Mouse (Mus musculus): ENCODE measurements around the gene Nphs1. TPM values are rescaled to one million over a fixed set of nuclear protein-coding genes. Genes with fewer than 3 reads are reported as not detected.

The Nphs1 gene
- total RNA-seq, 2 experiments from 2014 or later: 0.26 to 0.32 TPM

GRCm38 (mm10) chr7:30526981-30527380 lies 68.9 kb downstream of the Nphs1 start:
- DNase-seq (ENCODE audit: extremely low spot score in 1 of 2, low spot score in 2 of 2): no peak
- intact Hi-C loops (cut with DNase I): no loop called here

- DNase-seq (ENCODE audit: extremely low spot score in 1 of 2, low spot score in 2 of 2): no peak
- intact Hi-C loops (cut with DNase I): loop anchor here (5.0 kb wide), 2 partner anchors 44 to 84 kb away; partner anchors contain the start of gene Aplp1
These were observed 73.2 kb downstream of the Nphs1 start for GRCm38 (mm10) chr7:30531291-30531815.

- intact Hi-C loops (cut with DNase I): loop anchor here (5.0 kb wide), 2 partner anchors 46 to 86 kb away; partner anchors contain the start of gene Aplp1
- peak in 1 of 2 experiments; percentile 73 for DNase-seq (ENCODE audit: extremely low spot score in 1 of 2, low spot score in 2 of 2)
These were observed 74.8 kb downstream of the Nphs1 start for GRCm38 (mm10) chr7:30532931-30533330.

GRCm38 (mm10) chr7:30533941-30534632 lies 76.0 kb downstream of the Nphs1 start:
- intact Hi-C loops (cut with DNase I): loop anchor here (5.0 kb wide), 2 partner anchors 47 to 87 kb away; partner anchors contain the start of gene Aplp1
- DNase-seq (ENCODE audit: extremely low spot score in 1 of 2, low spot score in 2 of 2): peak in 1 of 2 experiments; percentile 65

GRCm38 (mm10) chr7:30534633-30535577 lies 76.8 kb downstream of the Nphs1 start, which contains the start of gene Arhgap33:
Arhgap33 (minus strand) TSS chr7:30535060.
- DNase-seq (ENCODE audit: extremely low spot score in 1 of 2, low spot score in 2 of 2): peak; percentile 95 to 98
- intact Hi-C loops (cut with DNase I): loop anchor here (5.0 kb wide), 2 partner anchors 48 to 88 kb away; partner anchors contain the start of gene Aplp1

Other genes starting within 250 kb of the Nphs1 start
- 10 to 100 TPM; 72.1 to 73.3 TPM for gene Polr2i, start 226.4 kb upstream of the Nphs1 start, total RNA-seq (2021)
- 100 to 1,000 TPM; 176 to 206 TPM for gene Tbcb, start 226.0 kb upstream of the Nphs1 start, total RNA-seq (2021)
- not detected for gene Ovol3, start 222.6 kb upstream of the Nphs1 start, total RNA-seq (2021)
- under 1 TPM in 1 of 2 experiments, not detected in 1; 0.51 TPM for gene Thap8, start 178.2 kb upstream of the Nphs1 start, total RNA-seq (2021)
- gene Wdr62, start 177.9 kb upstream of the Nphs1 start, total RNA-seq (2021): 1 to 10 TPM; 2.5 to 3.5 TPM
- 100 to 1,000 TPM; 495 to 497 TPM for gene Clip3, start 166.6 kb upstream of the Nphs1 start, total RNA-seq (2021)
- gene Alkbh6, start 149.6 kb upstream of the Nphs1 start, total RNA-seq (2021): 10 to 100 TPM; 45.9 to 47.5 TPM
- 1 to 10 TPM; 5.4 to 7.5 TPM for gene Syne4, start 143.5 kb upstream of the Nphs1 start, total RNA-seq (2021)
- under 1 TPM; 0.45 to 0.67 TPM for gene E130208F15Rik, start 136.6 kb upstream of the Nphs1 start, total RNA-seq (2021)
- 1 to 10 TPM; 7.8 to 8.2 TPM for gene Sdhaf1, start 134.4 kb upstream of the Nphs1 start, total RNA-seq (2021)
- gene Lrfn3, start 95.5 kb upstream of the Nphs1 start, total RNA-seq (2021): 10 to 100 TPM; 48.1 to 48.2 TPM
- gene Tyrobp, start 44.6 kb upstream of the Nphs1 start, total RNA-seq (2021): 10 to 100 TPM; 20.8 to 20.9 TPM
- gene Hcst, start 38.5 kb upstream of the Nphs1 start, total RNA-seq (2021): 1 to 10 TPM in 1 of 2 experiments, not detected in 1; 1.1 TPM
- 1 to 10 TPM; 2.7 to 3.6 TPM for gene Nfkbid, start 36.6 kb upstream of the Nphs1 start, total RNA-seq (2021)
- gene Aplp1, start 12.8 kb upstream of the Nphs1 start, total RNA-seq (2021): 100 to 1,000 TPM; 937 to 959 TPM
- 1 to 10 TPM; 1.2 to 4.9 TPM for gene Kirrel2, start 625 bp upstream of the Nphs1 start, total RNA-seq (2021)
- under 1 TPM in 1 of 2 experiments, not detected in 1; 0.67 TPM for gene Prodh2, start 35.3 kb downstream of the Nphs1 start, total RNA-seq (2021)
- gene Arhgap33, start 76.7 kb downstream of the Nphs1 start, total RNA-seq (2021): 100 to 1,000 TPM; 259 to 264 TPM
- 1 to 10 TPM; 6.4 to 7.3 TPM for gene Hspb6, start 93.9 kb downstream of the Nphs1 start, total RNA-seq (2021)
- 1 to 10 TPM; 2.9 to 3.4 TPM for gene Proser3, start 94.0 kb downstream of the Nphs1 start, total RNA-seq (2021)
- 10 to 100 TPM; 24.3 to 26.4 TPM for gene Lin37, start 101.5 kb downstream of the Nphs1 start, total RNA-seq (2021)
- gene U2af1l4, start 105.0 kb downstream of the Nphs1 start, total RNA-seq (2021): 10 to 100 TPM; 50.1 to 56.1 TPM
- 1 to 10 TPM; 4.2 TPM for gene Gm49396, start 105.0 kb downstream of the Nphs1 start, total RNA-seq (2021)
- 10 to 100 TPM; 79.1 to 82.8 TPM for gene Psenen, start 105.3 kb downstream of the Nphs1 start, total RNA-seq (2021)
- gene Igflr1, start 107.1 kb downstream of the Nphs1 start, total RNA-seq (2021): 1 to 10 TPM; 1.5 to 1.8 TPM
- 10 to 100 TPM; 54.1 to 56.9 TPM for gene Kmt2b, start 130.4 kb downstream of the Nphs1 start, total RNA-seq (2021)
- not detected for gene Zbtb32, start 140.6 kb downstream of the Nphs1 start, total RNA-seq (2021)
- gene Upk1a, start 154.5 kb downstream of the Nphs1 start, total RNA-seq (2021): under 1 TPM in 1 of 2 experiments, not detected in 1; 0.32 TPM
- 100 to 1,000 TPM; 736 to 789 TPM for gene Cox6b1, start 167.8 kb downstream of the Nphs1 start, total RNA-seq (2021)
- not detected for gene Etv2, start 177.5 kb downstream of the Nphs1 start, total RNA-seq (2021)
- 10 to 100 TPM; 68.0 to 72.2 TPM for gene Rbm42, start 192.0 kb downstream of the Nphs1 start, total RNA-seq (2021)
- 1 to 10 TPM; 7.1 to 7.3 TPM for gene Haus5, start 206.7 kb downstream of the Nphs1 start, total RNA-seq (2021)
- not detected for gene Pmis2, start 213.3 kb downstream of the Nphs1 start, total RNA-seq (2021)
- not detected for gene 2200002J24Rik, start 240.6 kb downstream of the Nphs1 start, total RNA-seq (2021)